Mouse (Mus musculus) layer of hippocampus, adult 9-11 months (tissue): Measurements from ENCODE around the gene Foxi3.

Experiments
- DNase-seq: peaks from one replicate; pipeline ENCODE4 v3.0.0; 2022

The Foxi3 gene

DNA sequence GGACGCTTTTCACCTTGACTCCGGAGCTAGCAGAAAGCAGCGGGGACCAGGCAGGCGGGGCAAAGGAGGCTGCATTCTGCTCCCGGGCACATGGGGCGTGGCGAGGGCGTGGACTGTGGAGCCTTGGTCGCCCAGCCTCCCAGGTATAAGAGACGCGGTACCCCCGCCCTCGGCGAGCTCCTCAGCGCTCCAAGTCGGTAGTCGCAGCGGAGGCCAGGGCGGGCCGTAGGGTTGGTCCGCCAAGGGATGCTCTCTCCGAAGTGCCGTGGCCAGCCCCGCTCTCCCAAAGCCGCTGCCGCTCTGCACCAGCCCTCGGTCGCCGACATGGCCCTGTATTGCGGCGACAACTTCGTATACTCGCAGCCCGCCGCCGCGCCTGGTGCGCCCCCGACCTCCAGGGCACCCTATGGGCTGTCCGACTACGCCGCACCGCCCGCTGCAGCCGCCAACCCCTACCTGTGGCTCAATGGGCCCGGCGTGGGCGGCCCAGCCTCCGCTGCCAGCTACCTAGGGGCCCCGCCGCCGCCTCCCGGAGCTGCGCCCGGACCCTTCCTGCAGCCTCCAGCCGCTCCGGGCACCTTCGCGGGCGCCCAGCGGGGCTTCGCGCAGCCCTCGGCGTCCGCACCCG lies at the start of gene Foxi3:
Gene Foxi3 (plus strand): TSS at position 247 of the 628 bp plus-strand sequence.
- no peak for DNase-seq

DNA sequence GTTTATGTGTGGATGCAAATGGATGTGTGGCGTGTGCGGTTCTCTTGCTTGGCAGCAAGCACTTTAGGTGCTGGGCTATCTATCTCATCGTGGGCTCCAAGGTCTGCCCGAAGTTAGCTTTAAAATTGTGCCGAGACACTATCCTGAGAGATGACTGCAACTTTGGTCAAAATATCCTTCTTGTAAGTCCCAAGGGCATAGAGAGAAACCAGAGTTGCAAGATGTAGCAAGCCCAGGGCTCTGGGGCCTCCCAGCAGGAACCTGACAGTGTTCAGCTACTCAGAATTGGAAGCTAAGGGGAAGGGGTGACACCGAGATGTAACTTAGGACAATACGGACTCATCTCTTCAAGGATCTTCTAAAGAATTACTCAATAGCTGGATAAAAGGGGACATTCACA lies 46.8 kb upstream of the Foxi3 start:
- DNase-seq: no peak

DNA sequence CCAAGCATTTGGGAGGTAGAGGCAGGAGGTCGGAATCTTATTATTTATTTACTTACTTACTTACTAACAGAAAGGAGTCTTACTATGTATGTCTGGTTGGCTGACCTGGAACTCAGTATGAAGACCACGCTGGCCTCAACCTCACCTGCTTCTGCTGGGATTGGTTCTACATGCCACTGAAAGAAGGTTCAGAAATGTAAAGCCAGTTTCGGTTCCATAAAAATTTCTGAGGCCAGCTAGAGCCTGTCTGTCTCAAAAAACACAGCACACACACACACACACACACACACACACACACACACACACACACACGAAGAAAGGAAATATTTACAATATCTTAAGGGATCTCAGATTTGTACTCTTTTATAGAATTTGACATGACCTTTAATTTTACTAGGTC lies 46.0 kb upstream of the Foxi3 start:
- no peak for DNase-seq

DNA sequence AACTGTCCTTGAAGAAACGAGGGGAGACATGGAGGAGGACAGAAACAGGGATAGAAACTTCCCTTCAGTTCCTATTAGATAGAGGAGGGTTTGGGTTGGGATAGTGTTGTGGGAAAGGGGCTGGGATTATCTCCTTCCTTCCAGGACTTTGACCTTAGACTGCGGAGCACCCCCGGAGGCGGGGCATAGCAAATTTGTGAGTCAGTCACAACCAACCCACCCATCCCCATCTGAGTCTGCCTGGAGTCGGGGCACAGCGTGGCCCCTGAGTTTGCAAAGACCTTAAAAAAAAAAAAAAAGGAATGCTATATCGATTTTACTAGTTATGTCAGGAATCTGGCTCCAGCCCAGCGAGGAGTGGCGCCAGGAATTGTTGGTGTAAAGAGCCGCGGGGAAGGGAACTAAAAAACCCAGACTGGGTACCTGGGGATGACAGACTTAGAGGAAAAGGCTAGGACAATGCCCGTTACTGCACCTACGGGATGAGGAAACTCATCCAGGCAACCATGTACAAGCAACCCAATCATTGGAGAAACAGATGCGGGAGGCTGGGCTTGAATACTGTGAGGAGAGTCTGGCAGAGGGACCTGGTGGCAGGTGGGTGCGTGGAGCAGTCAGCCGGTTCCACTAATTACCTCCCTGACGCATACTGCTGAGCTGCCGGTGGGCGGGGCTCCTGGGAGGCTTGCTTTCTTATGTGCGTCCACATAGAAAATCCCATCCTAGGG lies 44.5 kb upstream of the Foxi3 start:
- DNase-seq: peak; percentile 63

DNA sequence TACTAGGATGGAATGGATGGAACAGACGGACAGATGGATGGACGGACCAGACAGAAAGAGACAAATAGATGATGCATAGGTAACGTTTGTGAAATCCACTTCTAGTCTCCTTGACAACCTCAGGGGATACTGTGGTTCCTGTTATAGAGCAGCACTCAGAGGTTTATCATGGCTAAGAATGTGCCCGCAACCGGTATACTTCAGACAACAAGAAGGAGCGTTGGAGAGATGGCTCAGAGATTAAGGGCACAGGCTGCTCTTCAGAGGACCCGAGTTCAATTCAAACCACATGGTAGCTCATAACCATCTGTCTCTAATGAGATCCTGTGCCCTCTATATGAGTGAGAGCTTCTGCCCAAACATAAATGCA lies 44.0 kb upstream of the Foxi3 start:
- DNase-seq: no peak

DNA sequence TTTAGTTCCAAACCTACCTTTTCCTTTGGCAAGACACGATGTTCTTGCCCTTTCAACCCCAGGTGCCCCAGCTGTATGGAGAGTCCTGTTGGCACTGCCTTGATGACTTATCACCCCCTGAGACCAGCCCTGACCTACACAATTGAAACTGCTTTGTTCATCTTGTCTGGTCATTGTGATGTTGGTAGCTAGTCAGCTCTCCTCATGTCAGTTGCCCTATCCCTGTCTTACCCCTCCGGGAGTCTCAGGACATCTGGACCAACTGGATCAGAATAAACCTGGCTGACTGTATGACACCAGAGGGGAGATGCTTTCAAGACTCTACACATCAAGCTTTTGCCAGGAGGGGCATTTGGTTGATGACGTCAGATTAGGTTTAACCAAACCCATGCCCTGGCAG lies 37.5 kb upstream of the Foxi3 start, which contains the start of gene Tex37:
Gene Tex37 (minus strand): TSS at position 101 of the 400 bp plus-strand sequence.
- no peak for DNase-seq

DNA sequence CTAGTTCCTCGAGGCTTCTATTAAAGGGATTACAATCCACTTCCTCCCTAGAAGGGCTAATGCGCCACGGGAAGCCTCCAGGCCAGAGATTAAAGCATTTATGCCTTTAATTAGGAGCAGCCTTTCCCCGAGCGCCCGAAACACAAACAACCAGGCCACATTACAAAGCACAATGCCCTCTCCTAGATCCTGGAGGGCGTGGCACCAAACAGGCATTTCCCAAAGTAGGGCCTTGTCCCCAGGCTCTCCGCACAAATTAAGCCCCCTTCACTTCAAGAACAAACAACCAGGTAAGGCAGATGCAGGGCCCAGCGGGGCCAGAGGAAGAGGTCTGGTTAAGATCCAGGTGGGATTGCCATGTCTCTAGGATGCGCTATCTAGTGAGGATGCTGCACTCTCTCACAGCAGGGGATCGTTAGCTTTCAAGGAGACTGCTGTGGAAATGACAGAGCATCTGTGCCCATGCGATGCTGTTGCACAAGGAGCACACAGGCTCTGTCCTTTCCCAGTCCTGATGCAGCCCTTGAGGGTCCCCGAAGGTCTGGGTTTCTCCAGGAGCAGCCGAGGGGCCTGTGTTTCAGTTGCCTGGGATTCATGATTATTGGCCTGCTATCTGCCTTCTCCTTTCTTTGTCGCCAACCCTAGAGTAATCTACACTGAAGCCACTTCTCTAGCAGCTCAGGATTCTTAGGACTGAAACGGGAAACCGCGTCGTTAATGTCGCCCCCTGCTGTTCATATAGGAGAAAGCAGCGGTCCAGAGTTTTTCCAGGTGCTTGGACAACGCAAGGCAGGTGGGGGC lies 34.9 kb upstream of the Foxi3 start:
- no peak for DNase-seq

DNA sequence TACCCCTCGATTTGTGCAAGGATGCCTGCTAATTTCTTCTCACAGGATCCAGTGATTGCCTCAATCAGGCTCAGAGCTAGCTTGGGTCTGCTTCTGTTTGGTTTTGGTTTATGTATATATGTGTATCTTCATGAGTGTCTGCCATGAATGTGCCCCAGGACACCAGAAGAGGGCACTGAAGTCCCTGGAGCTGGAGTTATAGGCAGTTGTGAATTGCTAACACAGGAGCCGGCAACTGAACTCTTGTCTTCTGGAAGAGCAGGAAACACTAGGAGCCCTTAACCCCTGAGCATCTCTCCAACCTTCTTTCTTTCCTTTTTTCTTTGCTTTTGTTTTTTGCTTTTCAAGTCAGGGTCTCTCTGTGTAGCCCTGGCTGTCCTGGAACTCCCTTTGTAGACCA lies 24.5 kb upstream of the Foxi3 start:
- no peak for DNase-seq

DNA sequence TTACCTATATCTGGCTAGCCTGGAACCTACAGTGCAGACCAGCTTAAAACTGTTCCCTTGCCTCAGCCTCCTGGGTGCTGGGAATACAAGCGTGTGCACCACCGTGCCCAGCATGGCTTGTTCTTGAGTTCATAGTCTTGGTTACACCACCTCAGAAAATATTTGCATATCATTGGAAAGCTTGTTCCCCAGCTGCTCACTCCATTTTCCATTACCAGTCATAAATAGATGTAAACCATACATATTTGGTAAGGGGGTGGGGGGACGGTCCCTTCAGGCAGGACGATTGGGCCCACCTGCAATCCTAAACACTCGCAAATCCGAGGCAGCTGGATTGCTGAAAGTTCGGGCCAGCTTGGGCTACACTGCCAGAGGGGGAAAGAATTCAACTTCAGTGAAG lies 3.1 kb upstream of the Foxi3 start:
- no peak for DNase-seq

DNA sequence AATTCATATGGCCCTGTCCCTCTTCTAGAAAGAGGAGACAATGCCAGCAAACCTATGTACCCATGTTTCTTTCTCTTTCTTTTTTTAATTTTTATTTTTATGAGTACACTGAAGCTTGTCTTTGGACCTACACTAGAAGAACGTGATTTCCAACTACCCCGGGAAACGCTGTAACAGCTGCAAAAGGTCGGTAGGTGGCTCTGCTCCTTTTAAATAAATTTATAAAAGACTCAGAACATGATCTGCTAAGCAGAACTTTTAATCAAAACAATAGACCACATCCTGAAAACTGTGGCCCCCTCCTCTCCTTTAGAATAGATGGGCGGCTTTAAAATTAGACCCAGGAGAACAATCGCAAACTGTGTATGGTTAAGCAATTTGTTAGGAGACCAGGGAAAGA lies 2.3 kb upstream of the Foxi3 start:
- no peak for DNase-seq

DNA sequence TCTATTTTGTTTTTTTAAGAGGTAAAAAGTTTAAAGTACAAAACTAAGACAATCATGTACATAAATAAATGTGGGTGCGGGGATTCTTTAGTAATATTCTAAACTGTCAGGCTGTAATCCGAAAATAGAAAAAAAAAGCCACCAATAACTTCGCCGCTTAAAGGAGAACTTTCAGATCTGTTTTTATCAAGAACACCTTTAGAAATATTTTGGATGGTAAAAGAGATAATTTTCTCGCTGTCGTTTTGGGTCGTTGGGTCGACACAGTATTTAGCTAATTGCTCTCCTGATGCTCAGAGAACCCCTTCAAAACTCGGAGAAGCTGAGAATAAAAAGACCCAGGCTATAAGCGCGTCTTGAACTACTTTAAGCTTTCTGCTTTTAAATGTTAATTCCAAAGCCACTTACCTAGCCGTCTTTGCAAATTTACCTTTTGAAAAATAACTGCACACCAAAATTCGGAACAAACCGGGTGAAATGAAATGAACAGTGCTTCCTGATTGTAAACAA lies 985 bp upstream of the Foxi3 start:
- no peak for DNase-seq

DNA sequence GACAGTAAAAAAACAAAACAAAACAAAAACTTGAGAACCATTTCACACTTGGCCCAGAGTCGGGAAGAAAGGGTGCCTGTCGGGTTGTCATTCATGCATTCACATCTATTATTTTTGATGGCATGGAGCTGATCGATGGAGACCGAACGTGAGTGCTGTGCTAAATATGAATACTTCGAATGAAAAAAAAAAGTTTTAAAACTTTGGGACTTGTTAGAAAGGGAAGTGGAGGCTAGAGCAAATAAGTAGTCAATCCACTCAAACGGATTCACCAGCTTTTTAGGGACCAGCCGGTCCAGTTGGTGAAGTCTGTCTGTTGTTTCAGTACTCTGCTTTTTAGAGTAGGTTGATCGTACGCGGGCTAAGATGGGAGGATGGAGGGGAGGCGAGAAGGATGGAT lies 490 bp upstream of the Foxi3 start:
- no peak for DNase-seq

DNA sequence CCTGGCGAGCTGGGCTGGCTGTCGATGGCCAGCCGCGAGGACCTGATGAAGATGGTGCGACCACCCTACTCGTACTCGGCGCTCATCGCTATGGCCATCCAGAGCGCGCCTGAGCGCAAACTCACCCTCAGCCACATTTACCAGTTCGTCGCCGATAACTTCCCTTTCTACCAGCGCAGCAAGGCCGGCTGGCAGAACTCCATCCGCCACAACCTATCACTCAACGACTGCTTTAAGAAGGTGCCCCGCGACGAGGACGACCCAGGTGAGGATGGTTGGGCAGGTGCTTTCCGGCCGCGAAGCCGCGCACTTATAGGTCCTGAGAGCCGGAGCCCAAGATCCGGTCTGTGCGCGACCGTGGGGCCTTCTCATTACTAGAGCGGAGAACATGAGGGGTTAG lies 605 bp downstream of the Foxi3 start:
- no peak for DNase-seq

DNA sequence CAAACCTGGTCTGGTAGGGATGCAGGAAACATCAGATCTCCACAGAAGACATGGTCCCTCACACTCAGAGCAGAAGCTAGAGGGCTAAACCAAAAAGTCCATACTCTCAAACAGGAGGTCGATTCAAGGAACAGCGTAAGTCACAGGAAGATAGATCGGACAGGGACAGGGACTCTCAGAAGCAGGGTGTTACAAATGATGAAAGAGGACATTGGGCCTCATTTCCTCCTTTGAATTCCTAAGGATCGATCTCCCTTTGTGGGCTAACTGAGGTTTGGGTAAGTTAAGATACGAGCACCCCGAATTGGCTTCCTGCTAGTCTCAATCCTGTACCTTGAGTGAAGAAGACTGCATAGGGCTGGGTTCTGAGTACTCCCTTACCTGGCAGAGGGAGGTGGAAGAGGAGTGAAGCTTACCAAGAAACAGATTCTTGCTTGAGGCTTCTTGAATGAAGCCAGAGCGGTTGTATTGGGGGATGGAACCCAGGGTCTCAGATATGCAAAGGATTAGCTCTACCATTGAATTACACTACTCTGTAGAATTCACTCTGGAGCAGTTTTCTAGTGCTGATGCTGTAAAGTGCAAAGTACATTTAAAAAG lies 1.1 kb downstream of the Foxi3 start:
- DNase-seq: no peak

DNA sequence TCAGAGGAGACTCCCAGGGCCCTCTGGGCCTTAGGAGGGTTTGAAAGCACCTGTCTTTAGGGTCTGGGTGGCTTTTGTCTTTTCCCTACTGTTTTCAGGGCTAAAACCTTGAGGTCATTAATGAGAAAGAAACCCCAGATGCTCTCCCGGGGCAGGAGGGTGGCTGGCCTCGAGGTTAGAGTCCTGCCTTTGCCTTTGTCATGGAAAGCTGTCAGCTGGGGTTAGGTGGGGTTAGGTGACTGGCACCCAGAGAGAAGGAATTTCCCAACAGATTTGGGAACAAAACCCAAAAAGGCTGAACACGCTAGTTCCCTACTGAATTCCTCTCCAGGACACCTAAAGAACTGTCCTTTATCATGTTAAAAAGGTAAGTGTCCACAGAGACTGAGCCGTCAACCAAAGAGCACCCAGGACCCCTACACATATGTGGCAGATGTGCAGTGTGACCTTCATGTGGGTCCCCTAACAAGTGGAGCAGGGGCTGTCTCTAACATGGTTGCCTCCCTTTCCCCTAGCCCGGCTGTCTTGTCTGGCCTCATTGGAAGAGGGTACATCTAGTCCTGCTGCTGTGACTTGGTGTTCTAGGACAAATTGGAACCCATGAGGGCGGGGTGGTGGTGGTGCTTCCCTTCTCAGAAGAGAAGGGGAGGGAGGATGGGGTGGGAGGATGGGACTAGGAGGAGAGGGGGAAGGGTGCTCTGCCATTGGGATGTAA lies 7.9 kb downstream of the Foxi3 start:
- no peak for DNase-seq

DNA sequence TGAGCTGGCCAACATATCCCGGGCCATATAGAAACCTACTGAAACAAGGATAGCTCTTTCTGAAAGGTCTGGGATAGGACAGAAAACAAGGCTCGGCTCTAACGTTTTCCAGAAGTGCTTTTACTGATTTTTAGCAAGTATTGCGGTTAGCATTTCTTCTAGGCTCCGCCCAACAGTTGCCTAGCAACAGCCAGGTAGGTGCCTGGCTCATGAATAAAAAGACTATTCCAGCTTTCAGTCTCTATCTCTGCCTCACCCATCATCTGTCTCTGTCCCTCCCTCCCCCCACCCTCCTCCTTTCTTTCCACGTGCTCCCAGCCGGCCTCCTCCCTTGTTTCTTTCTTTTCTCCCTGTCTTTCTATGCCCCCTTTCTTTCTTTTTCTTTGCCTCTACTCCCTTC lies 9.4 kb downstream of the Foxi3 start:
- no peak for DNase-seq

DNA sequence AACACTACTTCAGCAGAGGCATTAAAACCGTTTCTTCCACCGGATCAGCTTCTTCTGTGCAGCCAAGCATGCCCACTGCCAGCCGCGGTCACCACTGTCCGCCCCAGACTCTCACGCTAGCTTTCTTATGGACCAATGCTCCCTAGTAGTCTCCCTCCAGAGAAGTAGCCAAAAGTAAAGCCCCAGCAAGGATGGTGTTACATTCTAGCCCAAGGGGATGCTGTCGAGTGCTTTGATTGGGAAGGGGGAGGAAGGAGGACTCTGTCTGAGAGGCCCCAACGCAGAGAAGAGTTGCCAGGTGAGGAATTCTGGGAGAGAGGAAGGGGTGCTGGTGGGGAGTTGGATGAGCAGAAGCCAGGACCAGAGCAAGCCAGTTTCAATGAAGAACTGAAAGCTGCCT lies 11.1 kb downstream of the Foxi3 start:
- DNase-seq: no peak

DNA sequence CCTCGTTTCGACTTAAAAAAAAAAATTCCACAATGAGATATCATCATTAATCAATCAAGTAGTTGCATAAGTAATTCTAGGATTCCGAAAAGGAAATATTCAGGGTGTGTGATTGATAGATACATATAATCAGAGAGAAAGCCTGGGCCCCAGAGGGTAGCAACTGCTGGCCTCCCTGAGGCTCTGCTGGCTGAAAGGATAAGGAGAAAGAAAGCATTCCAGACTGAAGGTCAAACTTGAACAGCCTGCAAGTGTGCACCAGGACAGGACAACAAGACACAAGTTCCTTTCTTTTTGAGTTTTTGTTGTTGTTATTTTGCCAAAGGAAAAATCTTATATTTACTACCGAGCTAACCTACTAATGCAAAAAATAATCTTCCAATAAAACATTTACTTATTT lies 12.0 kb downstream of the Foxi3 start:
- DNase-seq: no peak

DNA sequence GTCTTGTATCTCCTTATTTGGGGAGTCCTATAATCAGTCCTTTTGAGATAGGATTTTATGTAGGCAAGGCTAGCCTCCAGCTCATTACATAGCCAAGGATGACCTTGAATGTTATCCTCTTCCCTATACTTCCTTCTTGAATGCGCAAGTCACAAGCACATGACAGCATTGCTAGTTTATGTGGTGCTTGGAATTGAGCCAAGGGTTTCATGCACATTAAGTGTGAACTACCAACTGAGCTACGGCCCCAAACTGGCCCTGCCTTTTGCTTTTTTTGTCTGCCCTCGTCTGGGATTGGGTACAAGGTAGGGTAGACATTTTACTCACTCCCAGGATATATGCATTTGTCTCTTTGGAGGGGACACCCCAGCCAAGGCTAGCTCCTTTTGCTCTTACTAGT lies 16.7 kb downstream of the Foxi3 start:
- DNase-seq: no peak

DNA sequence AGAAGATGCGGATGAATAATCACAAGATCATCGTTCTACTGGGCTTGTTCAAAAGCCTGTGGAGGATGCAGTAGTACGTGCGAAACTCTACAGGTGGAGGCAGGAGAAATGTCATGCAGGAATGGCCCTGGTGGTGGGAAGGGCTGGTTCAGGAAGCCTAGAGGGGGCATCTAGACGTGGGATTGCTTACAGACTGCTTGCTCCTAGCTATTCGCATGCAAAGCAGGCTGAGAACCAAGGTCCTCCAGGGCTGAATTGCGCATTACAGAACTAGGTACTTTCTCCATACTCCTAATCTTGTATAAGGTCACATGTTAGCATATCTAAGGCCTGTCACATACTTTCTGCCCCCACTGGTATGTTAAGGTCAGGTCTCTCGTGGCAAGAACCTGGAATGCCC lies 24.7 kb downstream of the Foxi3 start:
- no peak for DNase-seq

DNA sequence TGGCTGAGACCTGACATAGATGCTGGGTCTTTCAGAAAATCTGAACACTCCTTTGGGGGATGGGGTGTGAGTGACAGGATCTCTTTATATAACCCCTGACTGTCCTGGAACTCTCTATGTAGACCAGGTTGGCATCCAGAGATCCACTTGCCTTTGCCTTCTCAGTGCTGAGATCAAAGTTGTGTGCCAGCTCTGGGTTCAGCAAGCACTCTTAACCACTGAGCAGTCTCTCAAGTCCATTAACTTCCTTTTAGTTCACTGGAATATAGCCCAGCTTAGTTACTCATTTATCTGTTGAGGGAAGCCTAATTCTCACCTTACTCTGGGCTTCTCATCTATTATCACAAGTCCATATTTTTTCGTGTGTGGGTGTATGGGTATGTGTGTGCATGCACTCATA lies 26.1 kb downstream of the Foxi3 start:
- DNase-seq: no peak

DNA sequence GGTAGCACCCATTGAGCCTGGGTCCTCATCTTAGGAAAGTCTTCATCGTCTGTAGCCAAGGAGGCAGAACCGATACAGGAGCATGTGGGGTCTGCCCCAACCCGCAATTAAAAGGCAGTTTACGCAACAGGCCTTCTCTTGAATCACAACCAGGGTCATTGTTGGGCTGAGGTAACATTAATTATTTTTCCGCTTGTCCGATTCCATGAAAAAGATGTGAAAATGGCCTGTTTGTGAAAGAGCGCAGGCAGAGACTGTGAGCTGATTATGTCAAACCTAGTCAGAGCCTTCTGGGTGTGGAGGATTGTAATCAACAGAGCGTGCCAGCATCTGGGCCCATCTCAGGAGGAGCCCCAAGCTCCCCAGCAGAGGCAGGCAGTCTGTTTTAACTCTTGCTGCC lies 30.4 kb downstream of the Foxi3 start:
- DNase-seq: no peak
